18 mouse cellular contexts compared by ENCODE assay signal in the genomic region with DNA sequence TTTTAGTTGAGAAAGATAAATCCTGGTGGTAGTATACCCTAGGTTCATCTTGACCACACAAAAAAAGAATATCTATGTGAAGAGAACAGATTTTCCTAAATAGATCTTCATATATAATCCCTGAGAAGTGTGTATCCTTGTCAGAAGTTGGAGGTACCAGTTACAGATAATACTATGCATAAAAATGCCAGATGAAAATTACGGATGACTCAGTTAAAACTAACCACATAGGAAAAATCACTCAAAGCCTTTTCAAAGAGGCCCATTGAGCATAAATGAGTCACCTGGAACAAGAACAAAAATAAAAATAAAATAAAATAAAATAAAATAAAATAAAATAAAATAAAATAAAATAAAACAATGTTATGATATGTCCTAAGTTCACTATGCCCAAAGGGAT.
A peak's percentile ranks its signal among the peaks of the same experiment; 100 is the strongest.
DNase-seq lines count a peak whose midpoint lies in the region; TF ChIP-seq lines count a peak whose summit lies in the region.
"Had no signal": no experiment of that assay in that cellular context is flagged by ENCODE, and none has a peak within 500 bp of the region (broad histone marks: within the 10 kb centered on the region; RNA-seq: fewer than 3 reads in every experiment).

No protein-coding gene starts in this region.

- no peaks in the 10 kb centered on the region for H3K36me3 ChIP-seq in C2C12 (ENCODE audit: control insufficient read depth, insufficient read depth)
- H3K36me3 ChIP-seq: G1E had no signal

- H3K27me3 ChIP-seq in C2C12 (ENCODE audit: control insufficient read depth, insufficient read depth, insufficient read length) = no peaks in the 10 kb centered on the region
- H3K27me3 ChIP-seq: CH12.LX had no signal

- no peaks in the 10 kb centered on the region for H3K79me3 ChIP-seq in C2C12 (ENCODE audit: low read depth)

- H3K4me3 ChIP-seq in C2C12 (ENCODE audit: insufficient read depth, poor library complexity, severe bottlenecking) = no peak overlapping the region

- H3ac ChIP-seq in C2C12 (ENCODE audit: control insufficient read depth, insufficient read length, low read depth) = no peak overlapping the region

- TF ChIP-seq CTCF in C2C12 (IDR thresholded peaks at IDR 0.05; ENCODE audit: control insufficient read depth, insufficient read depth, insufficient read length) = no peak

- DNase-seq in 3T3-L1 (ENCODE audit: low read depth, low spot score) = peak; percentile 70
- no peak for DNase-seq in cerebellum, adult 9-10 months
- DNase-seq in kidney, adult 8-10 months = no peak
- DNase-seq: adrenal gland, adult 2 months; adrenal gland, adult 8-10 months; adrenal gland, postnatal 10 days; adrenal gland, postnatal 14 days; adrenal gland, postnatal 25 days; adrenal gland, postnatal 36 days; B cell, adult 2 months; cerebellum, adult 11 months; cerebellum, adult 11-12 months; cerebellum, adult 18-20 months; cerebellum, adult 2 months; cerebellum, adult 8-10 months had no signal

- no peaks in the 10 kb centered on the region for H3K79me2 ChIP-seq in C2C12 (ENCODE audit: control insufficient read depth, insufficient read depth)

TF ChIP-seq in C2C12, 6 proteins besides CTCF, POLR2A, EP300 and RAD21:
- TF ChIP-seq MAX (IDR thresholded peaks at IDR 0.05) = no peak
- no peak for TF ChIP-seq MYOD1 (IDR thresholded peaks at IDR 0.05; ENCODE audit: control insufficient read depth, insufficient read length, low read depth)
- peak; percentile 65 for TF ChIP-seq FOSL1 (IDR thresholded peaks at IDR 0.05; ENCODE audit: insufficient read depth, low read length, poor library complexity, severe bottlenecking)
- TF ChIP-seq MYOG (IDR thresholded peaks at IDR 0.05; ENCODE audit: control insufficient read depth, extremely low read depth, insufficient read length) = no peak
- no peak for TF ChIP-seq CEBPB (IDR thresholded peaks at IDR 0.05; ENCODE audit: low read depth)
